Mouse (Mus musculus): ENCODE data around the gene Nuak2. TPM values are rescaled to one million over a fixed set of nuclear protein-coding genes. Genes with fewer than 3 reads are reported as not detected.

Gene Nuak2
- polyA plus RNA-seq, 2 experiments = 1.2 to 2.0 TPM

- H3K4me3 ChIP-seq (ENCODE audit: insufficient read depth in 1 of 2, low read depth in 2 of 2, low read length in 2 of 2) = no peak overlapping the region
- no peaks in the 10 kb centered on the region for H3K36me3 ChIP-seq (replicated peaks; ENCODE audit: control insufficient read depth, insufficient read depth, low read depth)
- WGBS (ENCODE audit: insufficient replicate concordance) = 61% methylated on average over 7 of the region's 7 CpGs
- no peak overlapping the region for H3K4me2 ChIP-seq (ENCODE audit: low read depth)
- no peak overlapping the region for H3K9ac ChIP-seq (replicated peaks)
- no peak for DNase-seq (ENCODE audit: low read depth in 3 of 3, low spot score in 3 of 3)
- ATAC-seq (ENCODE audit: insufficient read depth) = no peak
- no peaks in the 10 kb centered on the region for H3K9me3 ChIP-seq (ENCODE audit: control insufficient read depth, low read length)
- no peaks in the 10 kb centered on the region; the same call in none of the 2 replicates for H3K27me3 ChIP-seq (ENCODE audit: control insufficient read depth, insufficient read depth, low read length)
- no peak overlapping the region for H3K27ac ChIP-seq
- H3K4me1 ChIP-seq (replicated peaks; ENCODE audit: control insufficient read depth in 2 of 2, insufficient read depth in 2 of 2, low read length in 1 of 2) = peaks cover 0 to 8% of the 10 kb centered on the region in 2 experiments; a peak in 1 of 4 replicates
- TF ChIP-seq EP300 (IDR thresholded peaks at IDR 0.05; ENCODE audit: low read depth) (no peak), CTCF (IDR thresholded peaks at IDR 0.05; ENCODE audit: low read depth) (no peak)
Measured at GRCm38 (mm10) chr1:132308674-132309073, 7.3 kb upstream of the Nuak2 start.

- Histone ChIP-seq H3K9me3 (ENCODE audit: control insufficient read depth, low read length) (no peaks in the 10 kb centered on the region), H3K4me3 (ENCODE audit: insufficient read depth in 1 of 2, low read depth in 2 of 2, low read length in 2 of 2) (no peak overlapping the region), H3K4me2 (ENCODE audit: low read depth) (no peak overlapping the region), H3K4me1 (replicated peaks; ENCODE audit: control insufficient read depth in 2 of 2, insufficient read depth in 2 of 2, low read length in 1 of 2) (peaks cover 0 to 10% of the 10 kb centered on the region in 2 experiments; a peak in 2 of 4 replicates), H3K27ac (no peak overlapping the region), H3K36me3 (replicated peaks; ENCODE audit: control insufficient read depth, insufficient read depth, low read depth) (no peaks in the 10 kb centered on the region), H3K9ac (replicated peaks) (no peak overlapping the region), H3K27me3 (ENCODE audit: control insufficient read depth, insufficient read depth, low read length) (peaks cover 13% of the 10 kb centered on the region)
- DNase-seq (ENCODE audit: low read depth in 3 of 3, low spot score in 3 of 3) = no peak
- no peak for TF ChIP-seq CTCF (IDR thresholded peaks at IDR 0.05; ENCODE audit: low read depth)
- no peak for TF ChIP-seq EP300 (IDR thresholded peaks at IDR 0.05; ENCODE audit: low read depth)
- ATAC-seq (ENCODE audit: insufficient read depth) = no peak
- 64% methylated on average over 7 of the region's 7 CpGs for WGBS (ENCODE audit: insufficient replicate concordance)
Measured at GRCm38 (mm10) chr1:132310754-132311153, 5.2 kb upstream of the Nuak2 start.

- Histone ChIP-seq H3K27me3 (ENCODE audit: control insufficient read depth, insufficient read depth, low read length) (peaks cover 18% of the 10 kb centered on the region), H3K9me3 (ENCODE audit: control insufficient read depth, low read length) (no peaks in the 10 kb centered on the region), H3K4me3 (ENCODE audit: insufficient read depth in 1 of 2, low read depth in 2 of 2, low read length in 2 of 2) (no peak overlapping the region), H3K36me3 (replicated peaks; ENCODE audit: control insufficient read depth, insufficient read depth, low read depth) (no peaks in the 10 kb centered on the region), H3K4me1 (replicated peaks; ENCODE audit: control insufficient read depth in 2 of 2, insufficient read depth in 2 of 2, low read length in 1 of 2) (peaks cover 0 to 10% of the 10 kb centered on the region in 2 experiments; a peak in 2 of 4 replicates), H3K9ac (replicated peaks) (no peak overlapping the region), H3K4me2 (ENCODE audit: low read depth) (no peak overlapping the region), H3K27ac (no peak overlapping the region)
- WGBS (ENCODE audit: insufficient replicate concordance) = 27% methylated on average over 10 of the region's 10 CpGs
- DNase-seq (ENCODE audit: low read depth in 3 of 3, low spot score in 3 of 3) = no peak
- no peak for ATAC-seq (ENCODE audit: insufficient read depth)
- TF ChIP-seq CTCF (IDR thresholded peaks at IDR 0.05; ENCODE audit: low read depth) (no peak), EP300 (IDR thresholded peaks at IDR 0.05; ENCODE audit: low read depth) (no peak)
Measured at GRCm38 (mm10) chr1:132311174-132311859, 4.6 kb upstream of the Nuak2 start.

GRCm38 (mm10) chr1:132312043-132312442 lies 3.9 kb upstream of the Nuak2 start:
- DNase-seq (ENCODE audit: low read depth in 3 of 3, low spot score in 3 of 3) (no peak), ATAC-seq (ENCODE audit: insufficient read depth) (no peak)
- Histone ChIP-seq H3K9ac (replicated peaks) (no peak overlapping the region), H3K36me3 (replicated peaks; ENCODE audit: control insufficient read depth, insufficient read depth, low read depth) (no peaks in the 10 kb centered on the region), H3K9me3 (ENCODE audit: control insufficient read depth, low read length) (no peaks in the 10 kb centered on the region), H3K4me2 (ENCODE audit: low read depth) (no peak overlapping the region), H3K4me1 (replicated peaks; ENCODE audit: control insufficient read depth in 2 of 2, insufficient read depth in 2 of 2, low read length in 1 of 2) (peaks cover 0 to 15% of the 10 kb centered on the region in 2 experiments; a peak in 2 of 4 replicates), H3K27ac (no peak overlapping the region), H3K4me3 (ENCODE audit: insufficient read depth in 1 of 2, low read depth in 2 of 2, low read length in 2 of 2) (no peak overlapping the region), H3K27me3 (ENCODE audit: control insufficient read depth, insufficient read depth, low read length) (peaks cover 25% of the 10 kb centered on the region)
- TF ChIP-seq EP300 (IDR thresholded peaks at IDR 0.05; ENCODE audit: low read depth) (no peak), CTCF (IDR thresholded peaks at IDR 0.05; ENCODE audit: low read depth) (no peak)
- 18% methylated on average over 2 of the region's 2 CpGs for WGBS (ENCODE audit: insufficient replicate concordance)

GRCm38 (mm10) chr1:132312703-132313102 lies 3.2 kb upstream of the Nuak2 start:
- Histone ChIP-seq H3K9ac (replicated peaks) (no peak overlapping the region), H3K27me3 (ENCODE audit: control insufficient read depth, insufficient read depth, low read length) (peaks cover 32% of the 10 kb centered on the region), H3K4me2 (ENCODE audit: low read depth) (no peak overlapping the region), H3K27ac (no peak overlapping the region), H3K9me3 (ENCODE audit: control insufficient read depth, low read length) (no peaks in the 10 kb centered on the region), H3K4me3 (ENCODE audit: insufficient read depth in 1 of 2, low read depth in 2 of 2, low read length in 2 of 2) (no peak overlapping the region), H3K36me3 (replicated peaks; ENCODE audit: control insufficient read depth, insufficient read depth, low read depth) (no peaks in the 10 kb centered on the region), H3K4me1 (replicated peaks; ENCODE audit: control insufficient read depth in 2 of 2, insufficient read depth in 2 of 2, low read length in 1 of 2) (peaks cover 0 to 17% of the 10 kb centered on the region in 2 experiments; a peak in 2 of 4 replicates)
- ATAC-seq (ENCODE audit: insufficient read depth) = no peak
- TF ChIP-seq EP300 (IDR thresholded peaks at IDR 0.05; ENCODE audit: low read depth) = no peak
- peak; percentile 71 for TF ChIP-seq CTCF (IDR thresholded peaks at IDR 0.05; ENCODE audit: low read depth)
- 50% methylated on average over 3 of the region's 3 CpGs for WGBS (ENCODE audit: insufficient replicate concordance)
- DNase-seq (ENCODE audit: low read depth in 3 of 3, low spot score in 3 of 3) = peak in 1 of 3 experiments; percentile 28
